ENCODE assay signal across 28 mouse cellular contexts in genomic region chr5:100877021-100877420, GRCm38 (mm10). TPM values are rescaled to one million over a fixed set of nuclear protein-coding genes. Genes with fewer than 3 reads are reported as not detected.
A peak's percentile ranks its signal among the peaks of the same experiment; 100 is the strongest.
DNase-seq lines count a peak whose midpoint lies in the region; ATAC-seq and TF ChIP-seq lines count a peak whose summit lies in the region.
"Had no signal": no experiment of that assay in that cellular context is flagged by ENCODE, and none has a peak within 500 bp of the region (broad histone marks: within the 10 kb centered on the region; RNA-seq: fewer than 3 reads in every experiment).

No protein-coding gene starts in this region.

- no peak for TF ChIP-seq CTCF in liver, adult 2 months (IDR thresholded peaks at IDR 0.05; ENCODE audit: low read depth, low read length)

- H3K9ac ChIP-seq in liver, adult 2 months (ENCODE audit: low read depth, low read length), result no peak overlapping the region
- H3K9ac ChIP-seq in liver, embryonic 12.5 days, result no peak overlapping the region
- H3K9ac ChIP-seq in midbrain, embryonic 14.5 days (replicated peaks; ENCODE audit: low read length), result no peak overlapping the region
- H3K9ac ChIP-seq: embryonic facial prominence, embryonic 13.5 days; forebrain, embryonic 12.5 days; forebrain, embryonic 15.5 days; heart, embryonic 13.5 days; hindbrain, embryonic 14.5 days had no signal

- no peaks in the 10 kb centered on the region for H3K4me1 ChIP-seq in liver, adult 2 months (ENCODE audit: control insufficient read depth, insufficient read depth, low read length)
- 0 out of 2 replicates have a peak, but pooled peaks cover under 1% of the 10 kb centered on the region for H3K4me1 ChIP-seq in liver, embryonic 12.5 days
- no peaks in the 10 kb centered on the region for H3K4me1 ChIP-seq in midbrain, embryonic 14.5 days (ENCODE audit: control insufficient read depth, insufficient read depth, low read length)
- H3K4me1 ChIP-seq: embryonic facial prominence, embryonic 10.5 days; embryonic facial prominence, embryonic 13.5 days; forebrain, embryonic 12.5 days; forebrain, embryonic 15.5 days had no signal

- H3K27me3 ChIP-seq in liver, adult 2 months (ENCODE audit: control insufficient read depth, insufficient read depth, low read length), result no peaks in the 10 kb centered on the region
- no peaks in the 10 kb centered on the region for H3K27me3 ChIP-seq in liver, embryonic 12.5 days (replicated peaks)
- no peaks in the 10 kb centered on the region for H3K27me3 ChIP-seq in midbrain, embryonic 14.5 days (ENCODE audit: control insufficient read depth, insufficient read depth, low read length)
- H3K27me3 ChIP-seq: embryonic facial prominence, embryonic 13.5 days; forebrain, embryonic 12.5 days; forebrain, embryonic 15.5 days; heart, embryonic 13.5 days had no signal

- intact Hi-C loops in left cerebral cortex, postnatal 4 days (cut with DNase I), result no loop called here

- no peak overlapping the region for H3K27ac ChIP-seq in liver, adult 2 months (replicated peaks; ENCODE audit: insufficient read depth, low read depth, low read length)
- no peak overlapping the region for H3K27ac ChIP-seq in liver, embryonic 12.5 days
- no peak overlapping the region for H3K27ac ChIP-seq in midbrain, embryonic 14.5 days (replicated peaks; ENCODE audit: low read depth, low read length)
- H3K27ac ChIP-seq: embryonic facial prominence, embryonic 10.5 days; embryonic facial prominence, embryonic 13.5 days; forebrain, embryonic 12.5 days; forebrain, embryonic 15.5 days; heart, adult 2 months; heart, embryonic 10.5 days; heart, embryonic 13.5 days; hindbrain, embryonic 14.5 days; hindbrain, postnatal 0 days had no signal

- no peak for TF ChIP-seq POLR2A in liver, adult 2 months (IDR thresholded peaks at IDR 0.05; ENCODE audit: extremely low read depth, insufficient read depth, low read length)

- H3K9me3 ChIP-seq in liver, embryonic 12.5 days (replicated peaks), result no peaks in the 10 kb centered on the region
- H3K9me3 ChIP-seq in midbrain, embryonic 14.5 days (ENCODE audit: control insufficient read depth, low read length), result no peaks in the 10 kb centered on the region
- H3K9me3 ChIP-seq: embryonic facial prominence, embryonic 10.5 days; embryonic facial prominence, embryonic 13.5 days; forebrain, embryonic 12.5 days; forebrain, embryonic 15.5 days; heart, embryonic 10.5 days; heart, embryonic 13.5 days had no signal

- no peak overlapping the region for H3K4me3 ChIP-seq in liver, adult 2 months (ENCODE audit: insufficient read depth, low read depth, low read length)
- H3K4me3 ChIP-seq in liver, embryonic 12.5 days, result no peak overlapping the region
- no peak overlapping the region for H3K4me3 ChIP-seq in midbrain, embryonic 14.5 days (replicated peaks; ENCODE audit: low read depth, low read length)
- H3K4me3 ChIP-seq: embryonic facial prominence, embryonic 10.5 days; embryonic facial prominence, embryonic 13.5 days; erythroblast, embryonic 14.5 days; forebrain, embryonic 12.5 days; forebrain, embryonic 15.5 days; heart, adult 2 months; heart, embryonic 10.5 days; heart, embryonic 13.5 days had no signal

- H3K79me2 ChIP-seq in liver, adult 2 months (ENCODE audit: control insufficient read depth, insufficient read depth, low read length), result no peaks in the 10 kb centered on the region

- no peaks in the 10 kb centered on the region for H3K36me3 ChIP-seq in liver, adult 2 months (ENCODE audit: control insufficient read depth, insufficient read depth, low read length)
- no peaks in the 10 kb centered on the region for H3K36me3 ChIP-seq in liver, embryonic 12.5 days
- H3K36me3 ChIP-seq in midbrain, embryonic 14.5 days (ENCODE audit: control insufficient read depth, insufficient read depth, low read length), result no peaks in the 10 kb centered on the region
- H3K36me3 ChIP-seq: embryonic facial prominence, embryonic 10.5 days; embryonic facial prominence, embryonic 13.5 days; forebrain, embryonic 12.5 days; forebrain, embryonic 15.5 days; heart, embryonic 10.5 days had no signal

- no peak overlapping the region for H3K4me2 ChIP-seq in liver, embryonic 12.5 days
- no peak overlapping the region for H3K4me2 ChIP-seq in midbrain, embryonic 14.5 days (ENCODE audit: low read length)
- H3K4me2 ChIP-seq: embryonic facial prominence, embryonic 13.5 days; forebrain, embryonic 12.5 days; forebrain, embryonic 15.5 days; heart, embryonic 13.5 days; hindbrain, embryonic 14.5 days had no signal

- no peak for ATAC-seq in liver, embryonic 12.5 days
- no peak for ATAC-seq in midbrain, embryonic 14.5 days (ENCODE audit: low FRiP score, low TSS enrichment)
- ATAC-seq: activated CD4-positive, CD25-positive, alpha-beta regulatory T cell, adult 4 months; forebrain, embryonic 15.5 days; hindbrain, postnatal 0 days; inflammation-experienced regulatory T-cells, adult 6 months; intestine, embryonic 16.5 days had no signal

- DNase-seq in adrenal gland, adult (ENCODE audit: inconsistent age in 2 of 2, low spot score in 1 of 2), result peak; percentile 27 to 70
- DNase-seq in adrenal gland, adult 18-20 months (ENCODE audit: low spot score in 2 of 2), result no peak
- DNase-seq in liver, adult 2 months (ENCODE audit: extremely low read depth, low read depth, low spot score), result peak; percentile 56
- DNase-seq in adrenal gland, postnatal 14 days, result peak; percentile 37
- DNase-seq in midbrain, embryonic 14.5 days, result no peak
- DNase-seq in left cerebral cortex, postnatal 4 days, result no peak
- DNase-seq: cerebellum, adult 11 months; cerebellum, adult 2 months; cerebellum, adult 9-11 months; cerebellum, postnatal 25 days; gastrocnemius, postnatal 25 days; heart, adult 2 months; heart, postnatal 14 days; heart, postnatal 4 days had no signal

RNA-seq across cellular contexts. Expression of gene Gpat3, which starts 31.5 kb away (rescaled TPM):
- 10 to 100 TPM; 13.0 to 23.4 TPM for total RNA-seq in adrenal gland, adult 18-20 months (2021)
- total RNA-seq in liver, adult 2 months (2014; rRNA removed), result 5.9 and 6.7 TPM in 2 replicates
- polyA plus RNA-seq in liver, adult 2 months (2012; rRNA removed), result 2.0 and 7.1 TPM in 2 replicates
- 0.75 and 0.93 TPM in 2 replicates for polyA plus RNA-seq in liver, embryonic 12.5 days (2016; fragmentation: Nextera tagmentation; extraction: Ambion mirVana)
- total RNA-seq in adrenal gland, postnatal 14 days (2021), result 5.1 and 7.7 TPM in 2 replicates
- polyA plus RNA-seq in midbrain, embryonic 14.5 days (2014; fragmentation: Nextera tagmentation; extraction: Ambion mirVana), result 0.09 TPM in 1 of 2 replicates, not detected in the other
- 1 to 10 TPM in 1 of 2 experiments, under 1 TPM in 1; 0.99 to 1.8 TPM for total RNA-seq in left cerebral cortex, postnatal 4 days (2021)
- total RNA-seq: common myeloid progenitor, adult 5-6 weeks had no signal
- polyA plus RNA-seq: erythroblast, embryonic 14.5 days had no signal

RNA-seq across cellular contexts. Expression of gene Abraxas1, which starts 56.3 kb away (rescaled TPM):
- 10 to 100 TPM; 10.6 to 10.9 TPM for total RNA-seq in adrenal gland, adult 18-20 months (2021)
- 7.0 and 9.5 TPM in 2 replicates for total RNA-seq in liver, adult 2 months (2014; rRNA removed)
- 2.7 and 3.0 TPM in 2 replicates for polyA plus RNA-seq in liver, adult 2 months (2012; rRNA removed)
- 23.3 and 24.3 TPM in 2 replicates for polyA plus RNA-seq in liver, embryonic 12.5 days (2016; fragmentation: Nextera tagmentation; extraction: Ambion mirVana)
- 10.2 and 16.0 TPM in 2 replicates for total RNA-seq in adrenal gland, postnatal 14 days (2021)
- 11.1 and 16.0 TPM in 2 replicates for polyA plus RNA-seq in midbrain, embryonic 14.5 days (2014; fragmentation: Nextera tagmentation; extraction: Ambion mirVana)
- 1 to 10 TPM; 6.2 to 8.4 TPM for total RNA-seq in left cerebral cortex, postnatal 4 days (2021)

Comparison
In these comparisons a context has a peak if more than half of its experiments do, and no peak if none do; other contexts are left out.
1. DNase-seq: peak in adrenal gland, adult (2 of 2), liver, adult 2 months (single experiment) and adrenal gland, postnatal 14 days (single experiment); none in adrenal gland, adult 18-20 months (0 of 2), midbrain, embryonic 14.5 days (single experiment) and left cerebral cortex, postnatal 4 days (single experiment).